Mouse (Mus musculus) hindbrain, embryonic 15.5 days (tissue): ENCODE results near the gene Becn1. TPM values are rescaled to one million over a fixed set of nuclear protein-coding genes. Genes with fewer than 3 reads are reported as not detected.

Source experiments
- ATAC-seq: fragments of 200-750 bp; cut with Nextera tagmentation; 2 replicates; pipeline ENCODE4 v1.8.0; 2017; ENCODE audit warnings: low read depth, moderate number of reproducible peaks, moderate TSS enrichment; ENCODE audit not compliant: low FRiP score
- H3K27ac ChIP-seq: fragments of 300-500 bp; sonication (generic); replicated peaks from 2 replicates; pipeline ENCODE4 v1.5.1; 2015; ENCODE audit warnings: mild to moderate bottlenecking, inconsistent platforms
- H3K27me3 ChIP-seq: fragments of 300-500 bp; sonication (generic); 2 replicates; pipeline ENCODE4 v1.6.1; 2015; ENCODE audit warnings: control low read depth, inconsistent platforms
- H3K36me3 ChIP-seq: fragments of 300-500 bp; sonication (generic); 2 replicates; pipeline ENCODE4 v1.6.1; 2015; ENCODE audit warnings: control low read depth, inconsistent platforms
- H3K4me1 ChIP-seq: fragments of 300-500 bp; sonication (generic); replicated peaks from 2 replicates; pipeline ENCODE4 v1.6.1; 2015; ENCODE audit warnings: control low read depth, inconsistent platforms
- H3K4me2 ChIP-seq: fragments of 300-500 bp; sonication (generic); 2 replicates; pipeline ENCODE4 v1.6.1; 2015; ENCODE audit warnings: moderate library complexity, mild to moderate bottlenecking, inconsistent platforms
- H3K4me3 ChIP-seq: fragments of 300-500 bp; sonication (generic); 2 replicates; pipeline ENCODE4 v1.5.1; 2015; ENCODE audit warnings: mild to moderate bottlenecking, inconsistent platforms
- H3K9ac ChIP-seq: fragments of 300-500 bp; sonication (generic); 2 replicates; pipeline ENCODE4 v1.6.1; 2015; ENCODE audit warnings: inconsistent platforms
- H3K9me3 ChIP-seq: fragments of 300-500 bp; sonication (generic); 2 replicates; pipeline ENCODE4 v1.6.1; 2016; ENCODE audit warnings: control low read depth, inconsistent platforms
- WGBS: fragments of 180-500 bp; shearing (Covaris S2); methylation state at CpG from one replicate; pipeline ENCODE4 v1.1.7; 2015; 5-methylcytosine and 5-hydroxymethylcytosine counted together
- polyA plus RNA-seq: library from polyadenylated mRNA; unstranded; fragments of >200 nt; fragmentation: Nextera tagmentation; extraction: Ambion mirVana; gene quantifications from 2 replicates; pipeline ENCODE4 v1.2.1, GENCODE M21; 2015

Gene Becn1
- polyA plus RNA-seq, 1 experiment from 2014 or later = 173 TPM

- H3K27ac ChIP-seq = no peak overlapping the region
- H3K4me2 ChIP-seq = no peak overlapping the region
- H3K9ac ChIP-seq = no peak overlapping the region
- H3K4me3 ChIP-seq = no peak overlapping the region
- WGBS = 72% methylated on average over 3 of the region's 3 CpGs
- no peak for ATAC-seq
- H3K27me3 ChIP-seq = 0 out of 2 replicates have a peak, but pooled peaks cover 2% of the 10 kb centered on the region
- H3K4me1 ChIP-seq = peaks cover 8% of the 10 kb centered on the region
- no peaks in the 10 kb centered on the region for H3K36me3 ChIP-seq
- no peaks in the 10 kb centered on the region for H3K9me3 ChIP-seq
Measured at GRCm38 (mm10) chr11:101312150-101312549, 10.1 kb upstream of the Becn1 start.

GRCm38 (mm10) chr11:101311083-101311482 is 9.0 kb upstream of the Becn1 start:
- Histone ChIP-seq H3K27ac (no peak overlapping the region), H3K4me1 (0 out of 2 replicates have a peak, but pooled peaks cover 3% of the 10 kb centered on the region), H3K36me3 (no peaks in the 10 kb centered on the region), H3K27me3 (0 out of 2 replicates have a peak, but pooled peaks cover 2% of the 10 kb centered on the region), H3K9me3 (no peaks in the 10 kb centered on the region), H3K4me3 (no peak overlapping the region), H3K9ac (no peak overlapping the region), H3K4me2 (no peak overlapping the region)
- 85% methylated on average over 3 of the region's 3 CpGs for WGBS
- no peak for ATAC-seq

- Histone ChIP-seq H3K36me3 (no peaks in the 10 kb centered on the region), H3K9ac (no peak overlapping the region), H3K27me3 (0 out of 2 replicates have a peak, but pooled peaks cover 2% of the 10 kb centered on the region), H3K4me1 (no peaks in the 10 kb centered on the region), H3K27ac (no peak overlapping the region), H3K9me3 (no peaks in the 10 kb centered on the region), H3K4me3 (no peak overlapping the region), H3K4me2 (no peak overlapping the region)
- ATAC-seq = no peak
- WGBS = 46% methylated on average over 5 of the region's 5 CpGs
Measured at GRCm38 (mm10) chr11:101307744-101308143, 5.7 kb upstream of the Becn1 start.

- peaks cover 13% of the 10 kb centered on the region; the same call in 1 of the 2 replicates for H3K36me3 ChIP-seq
- no peaks in the 10 kb centered on the region for H3K27me3 ChIP-seq
- H3K4me1 ChIP-seq = peaks cover 19% of the 10 kb centered on the region
- peak; percentile 50; the same call in 1 of the 2 replicates for ATAC-seq
- peak overlapping the region; percentile 84 for H3K4me2 ChIP-seq
- H3K9ac ChIP-seq = peak overlapping the region; percentile 67
- no peaks in the 10 kb centered on the region for H3K9me3 ChIP-seq
- peak overlapping the region; percentile 79 for H3K4me3 ChIP-seq
- WGBS = 14% methylated on average over 26 of the region's 26 CpGs
- peak overlapping the region; percentile 72 for H3K27ac ChIP-seq
Measured at GRCm38 (mm10) chr11:101301299-101302003, 635 bp downstream of the Becn1 start.

GRCm38 (mm10) chr11:101300881-101301280 is 1.2 kb downstream of the Becn1 start:
- Histone ChIP-seq H3K4me1 (peaks cover 19% of the 10 kb centered on the region), H3K27ac (no peak overlapping the region), H3K9ac (peak overlapping the region; percentile 67; the same call in 1 of the 2 replicates), H3K4me3 (peak overlapping the region; percentile 79), H3K4me2 (peak overlapping the region; percentile 84), H3K9me3 (no peaks in the 10 kb centered on the region), H3K36me3 (peaks cover 15% of the 10 kb centered on the region), H3K27me3 (no peaks in the 10 kb centered on the region)
- ATAC-seq = no peak
- WGBS = 70% methylated on average over 7 of the region's 7 CpGs

- Histone ChIP-seq H3K4me3 (no peak overlapping the region), H3K4me1 (peaks cover under 1% of the 10 kb centered on the region), H3K4me2 (no peak overlapping the region), H3K27ac (no peak overlapping the region), H3K27me3 (no peaks in the 10 kb centered on the region), H3K9ac (no peak overlapping the region), H3K9me3 (no peaks in the 10 kb centered on the region), H3K36me3 (peaks cover 56% of the 10 kb centered on the region)
- WGBS = 88% methylated on average over 8 of the region's 8 CpGs
- ATAC-seq = no peak
Measured at GRCm38 (mm10) chr11:101295191-101295590, 6.9 kb downstream of the Becn1 start.

- Histone ChIP-seq H3K9ac (no peak overlapping the region), H3K4me1 (no peaks in the 10 kb centered on the region), H3K4me3 (no peak overlapping the region), H3K27me3 (no peaks in the 10 kb centered on the region), H3K27ac (no peak overlapping the region), H3K4me2 (no peak overlapping the region), H3K36me3 (peaks cover 69% of the 10 kb centered on the region), H3K9me3 (no peaks in the 10 kb centered on the region)
- ATAC-seq = no peak
- 98% methylated on average over 8 of the region's 8 CpGs for WGBS
Measured at GRCm38 (mm10) chr11:101291231-101291630, 10.9 kb downstream of the Becn1 start.

- 79% methylated on average over 9 of the region's 9 CpGs for WGBS
Measured at GRCm38 (mm10) chr11:101287306-101287705, 14.8 kb downstream of the Becn1 start.

GRCm38 (mm10) chr11:101283805-101284204 is 18.3 kb downstream of the Becn1 start:
- no peaks in the 10 kb centered on the region for H3K27me3 ChIP-seq
- no peak overlapping the region for H3K27ac ChIP-seq
- no peak for ATAC-seq
- peaks cover 8% of the 10 kb centered on the region for H3K4me1 ChIP-seq
- no peak overlapping the region for H3K4me2 ChIP-seq
- no peaks in the 10 kb centered on the region for H3K9me3 ChIP-seq
- H3K36me3 ChIP-seq = peaks cover 16% of the 10 kb centered on the region
- 67% methylated on average over 4 of the region's 4 CpGs for WGBS
- no peak overlapping the region for H3K4me3 ChIP-seq
- H3K9ac ChIP-seq = no peak overlapping the region

More at GRCm38 (mm10) chr11:101287306-101287705, 14.8 kb downstream of the Becn1 start:
- ATAC-seq = no peak
- Histone ChIP-seq H3K4me2 (no peak overlapping the region), H3K27ac (no peak overlapping the region), H3K27me3 (no peaks in the 10 kb centered on the region), H3K9ac (no peak overlapping the region), H3K9me3 (no peaks in the 10 kb centered on the region), H3K4me3 (no peak overlapping the region), H3K4me1 (no peaks in the 10 kb centered on the region), H3K36me3 (peaks cover 44% of the 10 kb centered on the region)

- ATAC-seq = no peak
Measured at GRCm38 (mm10) chr11:101282896-101283295, 19.2 kb downstream of the Becn1 start.

GRCm38 (mm10) chr11:101280837-101281236 is 21.2 kb downstream of the Becn1 start:
- Histone ChIP-seq H3K27ac (no peak overlapping the region), H3K4me1 (peaks cover 28% of the 10 kb centered on the region), H3K36me3 (no peaks in the 10 kb centered on the region), H3K9ac (no peak overlapping the region), H3K4me2 (no peak overlapping the region), H3K27me3 (no peaks in the 10 kb centered on the region), H3K9me3 (no peaks in the 10 kb centered on the region), H3K4me3 (no peak overlapping the region)
- WGBS = 52% methylated on average over 7 of the region's 7 CpGs
- ATAC-seq = no peak

More at GRCm38 (mm10) chr11:101282896-101283295, 19.2 kb downstream of the Becn1 start:
- Histone ChIP-seq H3K27ac (no peak overlapping the region), H3K4me2 (no peak overlapping the region), H3K9me3 (no peaks in the 10 kb centered on the region), H3K4me3 (no peak overlapping the region), H3K27me3 (no peaks in the 10 kb centered on the region), H3K9ac (no peak overlapping the region), H3K4me1 (peaks cover 12% of the 10 kb centered on the region), H3K36me3 (0 out of 2 replicates have a peak, but pooled peaks cover 7% of the 10 kb centered on the region)
- WGBS = 31% methylated on average over 5 of the region's 5 CpGs

GRCm38 (mm10) chr11:101279193-101279569 is 22.9 kb downstream of the Becn1 start:
- WGBS = 60% methylated on average over 14 of the region's 14 CpGs
- H3K9ac ChIP-seq = peak overlapping the region; percentile 94; the same call in 1 of the 2 replicates
- no peaks in the 10 kb centered on the region for H3K36me3 ChIP-seq
- peaks cover 28% of the 10 kb centered on the region for H3K4me1 ChIP-seq
- no peaks in the 10 kb centered on the region for H3K9me3 ChIP-seq
- peak overlapping the region; percentile 96 for H3K4me3 ChIP-seq
- H3K4me2 ChIP-seq = peak overlapping the region; percentile 88
- no peak overlapping the region for H3K27ac ChIP-seq
- no peaks in the 10 kb centered on the region for H3K27me3 ChIP-seq
- peak; percentile 24; the same call in 1 of the 2 replicates for ATAC-seq
